Mouse (Mus musculus): ENCODE measurements around the gene Nrxn1. TPM values are rescaled to one million over a fixed set of nuclear protein-coding genes. Genes with fewer than 3 reads are reported as not detected.
A peak's percentile ranks its signal among the peaks of the same experiment; 100 is the strongest.

Nrxn1 gene
- total and polyA plus RNA-seq, 2 experiments from 2014 or later, result 242 to 376 TPM

DNA sequence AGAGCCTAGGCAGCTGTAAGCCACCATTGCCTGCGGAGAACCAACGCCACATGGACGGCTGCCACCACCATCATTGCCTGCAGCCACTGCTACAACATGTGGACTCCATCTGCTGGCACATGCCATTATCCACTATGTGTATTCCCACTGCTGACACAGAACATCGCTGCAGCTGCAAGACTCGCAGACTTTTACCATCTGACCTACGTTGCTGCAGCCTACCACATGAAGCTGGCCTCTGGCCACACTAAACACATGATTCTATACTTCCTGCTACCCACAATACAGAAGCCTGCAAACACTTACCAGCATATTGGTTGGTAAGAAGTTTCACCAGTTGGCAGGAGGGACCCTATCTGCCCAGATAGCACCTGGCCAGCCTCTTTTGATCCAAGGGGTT lies 769.2 kb downstream of the Nrxn1 start:
- ATAC-seq (no peak), DNase-seq (no peak)
- TF ChIP-seq CTCF (IDR thresholded peaks at IDR 0.05; ENCODE audit: low read depth), result no peak
- Histone ChIP-seq H3K4me3 (ENCODE audit: low read depth, low read length) (no peak overlapping the region), H3K27me3 (ENCODE audit: insufficient read depth, low read length) (no peaks in the 10 kb centered on the region), H3K9me3 (ENCODE audit: low read length) (no peaks in the 10 kb centered on the region), H3K4me1 (ENCODE audit: insufficient read depth) (no peaks in the 10 kb centered on the region), H3K9ac (no peak overlapping the region), H3K27ac (ENCODE audit: low read depth, low read length) (no peak overlapping the region), H3K4me2 (ENCODE audit: low read depth) (no peak overlapping the region), H3K36me3 (ENCODE audit: insufficient read depth) (no peaks in the 10 kb centered on the region)
- WGBS, result 89% methylated on average over 6 of the region's 6 CpGs

DNA sequence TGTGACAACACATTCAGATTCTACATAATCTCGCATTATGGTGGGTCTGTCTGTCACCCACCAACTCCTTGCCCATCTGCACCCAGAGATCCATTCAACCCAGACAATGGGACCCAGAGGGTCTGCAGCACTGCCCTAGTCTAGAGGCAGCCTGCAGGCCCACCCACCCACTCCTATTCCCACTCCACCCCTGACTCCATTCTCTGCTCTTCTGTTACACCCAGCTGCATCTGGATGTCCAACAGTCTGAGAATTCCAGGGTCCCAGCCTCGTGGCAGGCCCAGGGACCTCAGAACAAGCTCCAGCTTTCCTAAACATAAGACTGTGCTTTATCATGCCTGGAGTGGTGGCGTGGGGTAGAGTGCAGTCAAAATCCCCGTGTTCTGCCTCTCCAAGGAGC lies 820.6 kb downstream of the Nrxn1 start:
- Histone ChIP-seq H3K9me3 (ENCODE audit: low read length) (no peaks in the 10 kb centered on the region), H3K4me3 (ENCODE audit: low read depth, low read length) (no peak overlapping the region), H3K27me3 (ENCODE audit: insufficient read depth, low read length) (no peaks in the 10 kb centered on the region), H3K4me2 (ENCODE audit: low read depth) (no peak overlapping the region), H3K4me1 (ENCODE audit: insufficient read depth) (no peaks in the 10 kb centered on the region), H3K9ac (no peak overlapping the region), H3K27ac (ENCODE audit: low read depth, low read length) (no peak overlapping the region), H3K36me3 (ENCODE audit: insufficient read depth) (no peaks in the 10 kb centered on the region)
- DNase-seq, result no peak
- 69% methylated on average over 4 of the region's 4 CpGs for WGBS
- TF ChIP-seq CTCF (IDR thresholded peaks at IDR 0.05; ENCODE audit: low read depth), result no peak
- no peak for ATAC-seq

DNA sequence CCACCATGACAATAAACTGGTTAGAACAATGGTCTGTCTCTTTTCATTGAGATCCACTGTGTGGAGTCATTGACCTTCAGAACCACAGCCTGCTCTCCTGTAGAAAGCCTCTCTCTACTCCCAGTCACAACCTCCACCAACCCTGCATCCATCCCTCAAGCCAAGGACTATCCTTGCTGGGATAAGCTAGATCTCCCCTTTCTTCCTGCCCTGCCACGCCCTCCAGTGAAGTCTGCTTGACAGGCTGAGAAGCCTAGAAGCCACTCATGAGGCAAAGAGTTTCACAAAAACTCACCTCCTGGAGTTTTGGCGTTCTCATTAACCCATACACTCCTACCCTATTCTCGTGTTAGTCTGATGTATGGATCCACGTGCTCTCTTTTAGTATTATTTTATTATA lies 821.7 kb downstream of the Nrxn1 start:
- TF ChIP-seq CTCF (IDR thresholded peaks at IDR 0.05; ENCODE audit: low read depth), result no peak
- H3K9ac ChIP-seq, result no peak overlapping the region
- H3K4me3 ChIP-seq (ENCODE audit: low read depth, low read length), result no peak overlapping the region
- H3K27ac ChIP-seq (ENCODE audit: low read depth, low read length), result no peak overlapping the region
- ATAC-seq (no peak), DNase-seq (no peak)
- H3K27me3 ChIP-seq (ENCODE audit: insufficient read depth, low read length), result no peaks in the 10 kb centered on the region
- H3K4me1 ChIP-seq (ENCODE audit: insufficient read depth), result no peaks in the 10 kb centered on the region
- H3K4me2 ChIP-seq (ENCODE audit: low read depth), result no peak overlapping the region
- WGBS, result 14% methylated on average over 4 of the region's 4 CpGs
- no peaks in the 10 kb centered on the region for H3K36me3 ChIP-seq (ENCODE audit: insufficient read depth)
- no peaks in the 10 kb centered on the region for H3K9me3 ChIP-seq (ENCODE audit: low read length)

DNA sequence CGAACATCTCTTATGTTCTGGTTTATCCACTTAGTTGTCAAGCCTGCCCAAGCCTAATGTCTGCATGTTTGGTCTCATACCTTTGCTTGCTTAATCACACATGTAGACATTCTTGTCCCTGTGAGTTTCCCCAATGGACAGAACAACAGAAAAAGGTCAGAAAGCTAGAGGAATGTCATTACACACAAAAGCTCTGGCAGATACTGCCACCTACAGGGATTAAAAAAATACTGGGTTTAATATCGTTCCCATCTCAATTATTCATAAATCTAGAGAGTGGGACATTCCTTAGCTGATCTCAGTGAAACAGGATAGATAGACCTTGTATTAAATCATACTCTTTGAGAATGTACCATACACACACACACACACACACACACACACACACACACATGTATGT lies 823.7 kb downstream of the Nrxn1 start:
- H3K9me3 ChIP-seq (ENCODE audit: low read length), result no peaks in the 10 kb centered on the region
- ATAC-seq (no peak), DNase-seq (no peak)
- H3K27ac ChIP-seq (ENCODE audit: low read depth, low read length), result no peak overlapping the region
- TF ChIP-seq CTCF (IDR thresholded peaks at IDR 0.05; ENCODE audit: low read depth), result peak; percentile 28; the same call in 1 of the 2 replicates
- no peak overlapping the region for H3K4me2 ChIP-seq (ENCODE audit: low read depth)
- no peak overlapping the region for H3K9ac ChIP-seq
- H3K4me3 ChIP-seq (ENCODE audit: low read depth, low read length), result no peak overlapping the region
- WGBS, result 71% methylated on average over 2 of the region's 2 CpGs
- H3K36me3 ChIP-seq (ENCODE audit: insufficient read depth), result no peaks in the 10 kb centered on the region
- no peaks in the 10 kb centered on the region for H3K27me3 ChIP-seq (ENCODE audit: insufficient read depth, low read length)
- no peaks in the 10 kb centered on the region for H3K4me1 ChIP-seq (ENCODE audit: insufficient read depth)

DNA sequence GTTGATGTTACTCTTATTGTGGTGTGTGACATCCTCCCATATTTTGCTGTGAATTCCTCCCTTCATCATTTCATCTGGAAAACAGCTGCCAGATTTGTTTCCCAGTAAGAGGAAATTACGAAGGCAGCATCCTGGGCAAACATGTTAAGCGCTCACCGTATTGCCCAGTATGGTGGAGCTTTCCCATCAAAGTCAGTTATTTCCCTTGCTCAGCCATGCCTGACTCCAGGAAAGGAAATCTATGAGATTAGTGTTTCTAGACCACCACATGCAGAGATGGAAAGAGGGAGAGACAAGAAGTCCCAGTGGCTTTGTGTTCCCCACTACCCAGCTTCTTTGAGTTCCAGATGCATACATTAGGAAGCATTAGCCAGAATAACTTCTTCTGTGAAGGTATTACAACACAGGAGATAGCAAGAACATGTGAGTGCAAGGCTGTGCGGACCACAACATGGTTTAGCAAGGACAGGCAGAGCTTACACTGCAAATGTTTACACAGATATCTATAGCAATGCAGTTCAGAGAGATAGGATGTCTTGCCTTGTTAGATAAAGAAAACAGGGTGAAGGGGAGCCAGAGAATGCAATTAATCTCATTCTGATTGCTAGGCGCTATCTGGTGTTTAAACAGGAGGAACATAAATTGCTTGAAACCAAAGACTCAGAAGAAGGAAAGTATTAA lies 839.3 kb downstream of the Nrxn1 start:
- H3K9ac ChIP-seq, result no peak overlapping the region
- 53% methylated on average over 5 of the region's 5 CpGs for WGBS
- TF ChIP-seq CTCF (IDR thresholded peaks at IDR 0.05; ENCODE audit: low read depth), result no peak
- no peaks in the 10 kb centered on the region for H3K4me1 ChIP-seq (ENCODE audit: insufficient read depth)
- ATAC-seq, result no peak
- H3K27me3 ChIP-seq (ENCODE audit: insufficient read depth, low read length), result no peaks in the 10 kb centered on the region
- H3K27ac ChIP-seq (ENCODE audit: low read depth, low read length), result no peak overlapping the region
- no peak overlapping the region for H3K4me2 ChIP-seq (ENCODE audit: low read depth)
- H3K4me3 ChIP-seq (ENCODE audit: low read depth, low read length), result no peak overlapping the region
- no peaks in the 10 kb centered on the region for H3K9me3 ChIP-seq (ENCODE audit: low read length)
- H3K36me3 ChIP-seq (ENCODE audit: insufficient read depth), result no peaks in the 10 kb centered on the region
- DNase-seq, result no peak

DNA sequence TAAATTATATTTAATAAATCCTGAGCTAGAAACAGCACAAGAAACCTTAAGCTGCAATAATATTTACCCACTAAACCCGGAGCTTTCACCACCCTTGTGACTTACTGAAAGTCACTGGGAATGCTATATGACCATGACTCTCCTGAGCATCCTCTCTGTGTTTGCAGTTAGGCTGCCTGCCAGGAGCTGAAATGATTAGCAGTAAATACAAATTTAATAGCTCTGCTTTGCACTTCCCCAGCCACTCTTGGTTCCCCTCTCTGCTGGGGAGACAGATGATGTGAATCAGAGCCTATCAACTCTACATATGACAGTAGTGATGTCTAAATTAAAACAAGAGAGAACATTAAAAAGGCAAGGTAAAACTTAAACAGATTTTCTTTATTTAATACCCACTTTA lies 840.7 kb downstream of the Nrxn1 start:
- H3K36me3 ChIP-seq (ENCODE audit: insufficient read depth), result no peaks in the 10 kb centered on the region
- H3K4me1 ChIP-seq (ENCODE audit: insufficient read depth), result no peaks in the 10 kb centered on the region
- no peaks in the 10 kb centered on the region for H3K27me3 ChIP-seq (ENCODE audit: insufficient read depth, low read length)
- WGBS, result 67% methylated on average over 1 of the region's 1 CpGs
- TF ChIP-seq CTCF (IDR thresholded peaks at IDR 0.05; ENCODE audit: low read depth), result no peak
- DNase-seq, result no peak
- no peak overlapping the region for H3K9ac ChIP-seq
- H3K4me2 ChIP-seq (ENCODE audit: low read depth), result no peak overlapping the region
- no peaks in the 10 kb centered on the region for H3K9me3 ChIP-seq (ENCODE audit: low read length)
- no peak overlapping the region for H3K27ac ChIP-seq (ENCODE audit: low read depth, low read length)
- ATAC-seq, result no peak
- H3K4me3 ChIP-seq (ENCODE audit: low read depth, low read length), result no peak overlapping the region

DNA sequence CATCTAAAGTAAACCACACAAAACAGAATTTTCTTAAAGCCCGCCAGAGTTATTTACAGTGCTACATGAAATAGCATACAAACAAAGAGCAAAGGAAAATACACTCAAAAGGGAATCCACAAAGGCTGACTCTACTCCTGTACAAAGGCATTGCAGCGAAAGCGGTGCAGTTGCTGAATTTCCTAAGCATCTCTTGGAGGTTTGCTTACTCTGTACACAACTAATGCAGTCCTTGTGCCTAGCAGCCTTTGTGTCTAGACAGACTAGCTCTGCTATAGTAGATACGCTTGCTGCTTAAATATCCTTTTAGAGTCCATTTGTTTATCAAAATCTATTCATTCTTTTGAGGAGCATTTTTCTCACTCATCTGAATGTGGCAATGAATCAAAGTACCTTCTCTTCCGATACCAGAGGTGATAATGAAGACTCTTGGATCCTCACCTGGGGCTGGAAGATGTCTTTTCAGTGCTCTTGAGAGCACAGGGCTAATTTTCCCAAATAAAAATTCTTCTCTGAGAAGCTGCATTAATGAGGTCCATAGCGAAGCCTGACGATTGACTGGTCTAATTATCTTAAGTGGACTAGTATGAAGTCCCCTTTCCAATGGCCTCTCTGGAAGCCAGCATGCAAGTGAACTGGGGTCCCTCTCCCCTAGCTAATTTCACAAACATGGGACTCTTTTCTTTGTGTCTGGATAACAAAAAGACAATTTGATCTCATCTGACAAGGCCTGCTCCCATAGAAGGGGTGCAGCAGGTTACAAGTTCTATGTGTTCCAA lies 845.6 kb downstream of the Nrxn1 start:
- Histone ChIP-seq H3K4me1 (ENCODE audit: insufficient read depth) (0 out of 2 replicates have a peak, but pooled peaks cover 7% of the 10 kb centered on the region), H3K27ac (ENCODE audit: low read depth, low read length) (peak overlapping the region; percentile 35; the same call in 1 of the 2 replicates), H3K4me3 (ENCODE audit: low read depth, low read length) (no peak overlapping the region), H3K9ac (no peak overlapping the region), H3K36me3 (ENCODE audit: insufficient read depth) (no peaks in the 10 kb centered on the region), H3K9me3 (ENCODE audit: low read length) (no peaks in the 10 kb centered on the region), H3K27me3 (ENCODE audit: insufficient read depth, low read length) (no peaks in the 10 kb centered on the region), H3K4me2 (ENCODE audit: low read depth) (no peak overlapping the region)
- DNase-seq, result peak; percentile 26
- ATAC-seq, result no peak
- no peak for TF ChIP-seq CTCF (IDR thresholded peaks at IDR 0.05; ENCODE audit: low read depth)
- 32% methylated on average over 7 of the region's 7 CpGs for WGBS
